Mouse (Mus musculus) olfactory bulb, adult 2 months (tissue): Measurements from ENCODE around the gene Sit1. TPM values are rescaled to one million over a fixed set of nuclear protein-coding genes. Genes with fewer than 3 reads are reported as not detected.
"Not testable (repeated sequence)": the region's sequence is repeated elsewhere in the genome, so short reads cannot be mapped to it uniquely, and the experiment has no call there.

ENCODE experiments used
- H3K27ac ChIP-seq: fragments of 200-500 bp; 2 replicates; pipeline ENCODE4 v1.5.1; 2012; ENCODE audit warnings: low read depth, low read length; ENCODE audit not compliant: insufficient read depth
- H3K4me1 ChIP-seq: fragments of 200-500 bp; 2 replicates; pipeline ENCODE4 v1.6.1; 2012; ENCODE audit warnings: low read length; ENCODE audit not compliant: control insufficient read depth, insufficient read depth
- H3K4me3 ChIP-seq: fragments of 200-500 bp; 2 replicates; pipeline ENCODE4 v1.5.1; 2012; ENCODE audit warnings: mild to moderate bottlenecking, low read depth, low read length, moderate library complexity; ENCODE audit not compliant: insufficient read depth
- CTCF ChIP-seq: fragments of 200-500 bp; IDR thresholded peaks from 2 replicates; pipeline ENCODE4 v1.5.1; 2012; ENCODE audit warnings: low read depth, mild to moderate bottlenecking, low read length, moderate library complexity; ENCODE audit not compliant: insufficient read depth
- POLR2A ChIP-seq: fragments of 200-500 bp; IDR thresholded peaks from 2 replicates; pipeline ENCODE4 v1.6.1; 2012; ENCODE audit warnings: mild to moderate bottlenecking, low read depth, low read length, moderate library complexity; ENCODE audit not compliant: insufficient read depth
- WGBS: fragments of 180-500 bp; shearing (Covaris S2); methylation state at CpG from one replicate; pipeline ENCODE4 v1.1.7; 2018; 5-methylcytosine and 5-hydroxymethylcytosine counted together
- polyA plus RNA-seq: library from polyadenylated mRNA; stranded (reverse); fragments of >200 nt; gene quantifications from 2 replicates; pipeline ENCODE4 v1.2.4, GENCODE M21; 2012; ENCODE audit warnings: low replicate concordance; ENCODE audit not compliant: missing spikeins, insufficient read depth, insufficient read length

The Sit1 gene
- polyA plus RNA-seq, 1 experiment, result not detected

GRCm38 (mm10) chr4:43493186-43493845, 9.8 kb upstream of the Sit1 start:
- TF ChIP-seq POLR2A (peak; percentile 94), CTCF (0 out of 2 replicates have a peak, but pooled peaks have one; percentile 23)
- H3K4me1 ChIP-seq, result peaks cover 5% of the 10 kb centered on the region; the same call in 1 of the 2 replicates
- WGBS, result under 1% methylated on average over 47 of the region's 47 CpGs
- peak overlapping the region; percentile 78; the same call in 1 of the 2 replicates for H3K27ac ChIP-seq
- peak overlapping the region; percentile 76 for H3K4me3 ChIP-seq

GRCm38 (mm10) chr4:43492821-43493185, 9.3 kb upstream of the Sit1 start, which contains the start of gene Ccdc107:
TSS of gene Ccdc107 (plus strand) at chr4:43492900.
- no peak for TF ChIP-seq POLR2A
- no peak for TF ChIP-seq CTCF
- Histone ChIP-seq H3K4me1 (peaks cover 5% of the 10 kb centered on the region; the same call in 1 of the 2 replicates), H3K27ac (peak within 1 kb of the TSS; percentile 78), H3K4me3 (peak within 1 kb of the TSS; percentile 76)
- under 1% methylated on average over 25 of the region's 25 CpGs for WGBS

- H3K27ac ChIP-seq, result peak overlapping the region; percentile 78
- 13% methylated on average over 12 of the region's 12 CpGs for WGBS
- TF ChIP-seq CTCF (no peak), POLR2A (no peak)
- peaks cover 5% of the 10 kb centered on the region; the same call in 1 of the 2 replicates for H3K4me1 ChIP-seq
- peak overlapping the region; percentile 31 for H3K4me3 ChIP-seq
Measured at GRCm38 (mm10) chr4:43492101-43492820, 8.7 kb upstream of the Sit1 start.

GRCm38 (mm10) chr4:43490801-43491200, 7.3 kb upstream of the Sit1 start:
- no peak overlapping the region for H3K4me3 ChIP-seq
- no peak overlapping the region for H3K27ac ChIP-seq
- peaks cover 5% of the 10 kb centered on the region; the same call in 1 of the 2 replicates for H3K4me1 ChIP-seq
- TF ChIP-seq POLR2A, result no peak
- no peak for TF ChIP-seq CTCF
- WGBS, result 87% methylated on average over 5 of the region's 5 CpGs

GRCm38 (mm10) chr4:43489611-43490010, 6.1 kb upstream of the Sit1 start:
- Histone ChIP-seq H3K27ac (no peak overlapping the region), H3K4me1 (no peaks in the 10 kb centered on the region), H3K4me3 (no peak overlapping the region)
- TF ChIP-seq CTCF, result no peak
- no peak for TF ChIP-seq POLR2A
- WGBS, result 97% methylated on average over 3 of the region's 3 CpGs

- 86% methylated on average over 5 of the region's 5 CpGs for whole genome bisulfite sequencing
- not testable (repeated sequence) for H3K4me1 ChIP-seq, H3K27ac ChIP-seq
Measured at GRCm38 (mm10) chr4:43485666-43486065, 2.1 kb upstream of the Sit1 start.

GRCm38 (mm10) chr4:43482591-43482990, 943 bp downstream of the Sit1 start:
- no peak overlapping the region for H3K4me3 ChIP-seq
- WGBS, result 64% methylated on average over 10 of the region's 10 CpGs
- no peak overlapping the region for H3K27ac ChIP-seq
- no peak for TF ChIP-seq POLR2A
- 0 out of 2 replicates have a peak, but pooled peaks cover 6% of the 10 kb centered on the region for H3K4me1 ChIP-seq

More at GRCm38 (mm10) chr4:43485666-43486065, 2.1 kb upstream of the Sit1 start:
- not testable (repeated sequence) for H3K4me3 ChIP-seq

GRCm38 (mm10) chr4:43481894-43482456, 1.6 kb downstream of the Sit1 start:
- WGBS, result 75% methylated on average over 7 of the region's 7 CpGs

GRCm38 (mm10) chr4:43480985-43481384, 2.5 kb downstream of the Sit1 start:
- Histone ChIP-seq H3K4me3 (no peak overlapping the region), H3K4me1 (0 out of 2 replicates have a peak, but pooled peaks cover 6% of the 10 kb centered on the region), H3K27ac (no peak overlapping the region)
- WGBS, result 93% methylated on average over 5 of the region's 5 CpGs
- TF ChIP-seq POLR2A (no peak), CTCF (no peak)

More at GRCm38 (mm10) chr4:43481894-43482456, 1.6 kb downstream of the Sit1 start:
- H3K4me3 ChIP-seq, result no peak overlapping the region
- H3K4me1 ChIP-seq, result 0 out of 2 replicates have a peak, but pooled peaks cover 6% of the 10 kb centered on the region
- TF ChIP-seq CTCF (no peak), POLR2A (no peak)
- H3K27ac ChIP-seq, result no peak overlapping the region
